Mouse (Mus musculus) urinary bladder, adult 18-20 months (tissue): ENCODE measurements around the gene Naa16.

Source experiments
- DNase-seq, 2 experiments: peaks; one replicate each; pipeline ENCODE4 v3.0.0; 2022; ENCODE audit warnings: low spot score in 2 of 2, mixed read lengths in 2 of 2

Naa16 gene

DNA sequence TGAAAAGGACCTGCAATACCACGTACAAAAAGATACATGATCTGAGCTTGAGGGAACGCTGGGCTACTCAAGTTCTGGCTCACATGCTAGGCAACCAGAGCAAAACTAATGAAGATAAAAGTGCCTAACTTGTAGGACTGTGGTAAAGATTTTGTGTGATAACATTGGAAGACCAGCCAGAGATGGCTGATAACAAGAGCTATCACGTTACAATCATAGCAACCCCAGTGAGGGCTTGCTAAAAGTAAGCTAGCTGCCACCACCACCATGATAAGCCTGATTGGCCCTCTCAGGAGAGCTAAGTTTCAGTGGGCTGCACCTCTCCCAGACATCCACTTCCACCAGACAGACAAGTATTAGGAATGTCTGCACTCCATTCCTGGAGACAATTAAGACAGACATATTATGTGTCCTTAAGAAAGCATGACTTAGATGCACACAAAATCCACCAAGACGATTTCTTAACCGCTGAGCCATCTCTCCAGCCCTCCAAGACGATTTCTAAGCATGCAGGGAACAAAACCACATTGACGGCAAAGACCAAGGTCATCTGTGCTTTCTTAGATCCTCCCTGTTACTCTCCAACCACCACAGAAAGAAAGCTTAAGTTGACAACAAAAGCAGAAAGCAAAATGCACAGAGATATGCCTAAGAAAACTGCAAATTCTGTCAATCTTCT is 92.1 kb downstream of the Naa16 start:
- no peak for DNase-seq

DNA sequence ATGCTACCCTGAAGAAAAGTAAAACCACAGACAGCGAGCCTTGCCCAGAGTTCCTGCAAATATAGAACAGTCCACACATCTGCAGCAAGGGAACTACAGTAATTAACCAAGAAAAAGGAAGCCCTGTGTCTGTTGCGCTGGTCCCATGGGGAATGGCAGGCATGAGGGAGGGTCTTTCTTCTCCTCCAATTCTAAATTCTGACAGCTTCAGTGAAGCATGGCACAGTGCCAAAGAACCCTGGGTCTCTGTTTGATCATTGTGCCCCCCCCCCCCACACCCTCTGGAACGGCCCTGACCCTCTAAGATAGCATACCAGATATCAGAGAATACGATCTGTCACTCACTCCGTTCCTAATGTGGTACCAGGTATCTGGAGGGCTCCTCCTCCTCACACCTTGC is 93.7 kb downstream of the Naa16 start:
- DNase-seq: no peak

DNA sequence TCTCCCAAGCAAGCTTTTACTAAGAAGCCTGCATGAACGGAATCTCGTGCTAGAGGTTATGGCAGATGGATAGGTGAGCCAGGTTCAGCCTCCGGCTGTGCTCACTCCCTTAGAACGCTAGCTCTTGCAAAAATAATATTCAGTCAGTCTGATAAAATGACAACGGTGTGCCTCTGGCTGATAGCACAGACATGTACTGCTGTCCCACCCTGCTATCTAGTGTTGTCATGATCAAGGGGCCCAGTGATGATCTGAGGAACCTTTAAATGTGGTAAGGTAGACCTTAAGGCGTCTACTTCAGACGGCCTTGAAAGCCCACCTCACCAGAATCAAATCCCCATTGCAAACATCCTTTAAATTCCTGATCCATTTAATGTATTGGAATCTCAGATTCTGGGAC is 94.4 kb downstream of the Naa16 start:
- DNase-seq: no peak

DNA sequence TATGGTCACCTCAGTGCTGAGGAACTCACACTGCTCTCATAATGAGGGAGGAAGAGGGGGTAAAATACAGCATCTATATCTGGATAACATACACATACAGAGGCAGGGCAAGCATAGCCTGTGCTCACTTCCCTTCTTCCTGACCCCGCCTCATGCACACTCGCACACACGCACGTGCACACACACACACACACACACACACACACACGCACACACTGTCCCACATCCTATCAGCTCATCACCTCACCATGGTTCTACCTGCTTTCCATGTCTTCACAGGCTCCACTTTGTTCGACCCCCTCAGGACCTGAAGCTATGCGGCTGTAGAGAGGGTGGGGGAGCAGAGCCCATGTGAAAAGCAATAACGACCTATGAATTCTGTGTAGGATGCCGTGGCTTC is 95.0 kb downstream of the Naa16 start:
- DNase-seq: no peak

DNA sequence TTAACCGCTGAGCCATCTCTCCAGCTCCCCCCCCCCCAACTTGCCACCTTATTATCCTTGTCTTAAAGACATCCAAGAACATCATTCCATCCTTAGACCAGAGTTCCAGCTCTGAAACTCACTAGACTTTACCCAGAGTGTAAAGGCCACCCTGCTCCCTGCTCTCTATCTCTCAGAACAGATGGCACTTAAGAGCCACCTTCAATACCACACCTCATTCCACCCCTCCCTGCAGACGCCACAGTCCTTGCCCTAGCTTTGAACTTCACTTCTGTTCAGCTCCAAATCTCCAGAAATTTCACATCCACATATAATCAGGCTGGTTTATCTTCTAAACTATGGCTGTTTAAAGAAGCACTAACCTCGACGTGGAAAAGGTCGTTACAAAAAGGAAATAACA is 95.6 kb downstream of the Naa16 start:
- DNase-seq: no peak

GRCm38 (mm10) chr14:79294051-79294814 is 96.3 kb downstream of the Naa16 start:
- no peak for DNase-seq

DNA sequence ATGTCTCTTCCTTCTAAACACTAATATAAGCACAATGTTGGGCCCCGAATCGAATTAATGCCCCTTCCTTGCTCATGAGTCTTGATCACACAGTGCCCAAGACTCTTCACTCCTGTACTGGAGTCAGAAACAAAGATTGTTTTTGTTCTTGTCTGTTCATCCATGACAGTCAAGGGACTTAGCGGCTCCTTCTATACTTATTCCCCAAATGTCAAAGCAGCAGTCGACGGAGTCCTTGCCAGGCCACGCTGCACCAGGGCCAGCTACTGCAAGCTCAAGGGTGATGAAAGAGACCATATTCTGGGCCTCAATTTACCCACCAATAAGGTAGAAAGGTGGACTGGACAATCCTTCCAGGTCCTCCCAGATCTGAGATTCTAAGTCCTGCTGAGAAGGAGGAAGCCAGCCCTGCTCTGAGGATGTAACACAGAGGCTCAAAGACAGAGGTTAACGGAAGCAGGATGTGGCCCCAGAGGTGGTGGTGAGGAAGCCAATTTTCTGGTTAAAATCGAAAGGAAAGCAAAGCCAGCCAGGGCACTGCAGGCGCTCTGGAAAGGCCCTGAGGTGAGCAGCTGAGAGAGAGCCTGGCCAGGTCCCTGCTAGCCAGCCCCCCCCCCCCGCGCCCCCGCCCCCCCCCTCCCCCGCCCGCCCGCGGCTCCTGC is 97.3 kb downstream of the Naa16 start:
- no peak for DNase-seq

DNA sequence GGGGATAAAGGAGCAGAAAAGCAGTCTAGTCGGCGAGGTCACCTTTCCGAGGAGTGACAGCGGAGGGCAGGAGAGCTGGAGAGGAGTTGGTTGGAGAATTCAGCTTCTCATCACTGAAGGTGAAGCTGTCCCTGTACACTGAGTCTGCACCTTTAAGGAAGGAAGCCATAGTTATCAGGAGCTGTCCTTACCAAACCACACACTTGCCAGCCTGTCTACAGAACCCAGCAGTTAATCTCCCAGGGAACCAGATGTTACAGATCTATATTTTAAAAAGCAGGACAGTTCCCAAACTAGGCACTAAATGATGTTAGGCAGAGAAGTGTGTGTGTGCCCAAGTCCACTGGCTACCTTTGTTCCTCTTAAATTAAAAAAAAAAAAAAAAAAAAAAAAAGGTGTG is 98.9 kb downstream of the Naa16 start:
- no peak for DNase-seq

- no peak for DNase-seq
These were observed 99.7 kb downstream of the Naa16 start for GRCm38 (mm10) chr14:79290683-79291425.

- DNase-seq: no peak
These were observed 100.7 kb downstream of the Naa16 start for GRCm38 (mm10) chr14:79289909-79290308.

GRCm38 (mm10) chr14:79288280-79288679 is 102.3 kb downstream of the Naa16 start:
- DNase-seq: no peak

DNA sequence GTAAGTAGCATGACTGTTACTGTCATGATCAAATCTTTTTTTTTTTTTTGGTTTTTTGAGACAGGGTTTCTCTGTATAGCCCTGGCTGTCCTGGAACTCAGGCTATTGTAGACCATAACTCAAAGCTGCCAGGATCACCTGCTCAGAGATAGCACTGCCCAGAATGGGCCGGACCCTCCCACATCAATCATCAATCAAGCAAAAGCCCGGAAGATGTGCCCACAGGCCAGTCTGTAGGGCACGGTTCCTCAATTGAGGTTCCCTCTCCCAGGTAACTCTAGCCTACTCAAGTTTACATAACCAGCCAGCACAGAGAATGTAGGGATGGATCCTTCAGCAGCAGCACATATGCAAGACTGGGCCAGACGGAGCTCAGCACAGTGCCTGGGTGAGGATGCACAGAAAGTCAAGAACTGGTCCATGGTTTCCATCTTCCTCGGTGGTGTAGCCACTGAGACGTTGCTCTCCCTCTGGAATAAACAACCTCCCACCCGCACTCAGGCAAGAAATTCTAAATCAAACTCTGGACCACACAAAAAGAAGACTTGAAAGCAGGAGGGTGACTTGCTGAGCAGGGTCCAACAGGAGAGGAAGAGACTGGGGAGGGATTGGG is 103.2 kb downstream of the Naa16 start:
- DNase-seq: no peak

DNA sequence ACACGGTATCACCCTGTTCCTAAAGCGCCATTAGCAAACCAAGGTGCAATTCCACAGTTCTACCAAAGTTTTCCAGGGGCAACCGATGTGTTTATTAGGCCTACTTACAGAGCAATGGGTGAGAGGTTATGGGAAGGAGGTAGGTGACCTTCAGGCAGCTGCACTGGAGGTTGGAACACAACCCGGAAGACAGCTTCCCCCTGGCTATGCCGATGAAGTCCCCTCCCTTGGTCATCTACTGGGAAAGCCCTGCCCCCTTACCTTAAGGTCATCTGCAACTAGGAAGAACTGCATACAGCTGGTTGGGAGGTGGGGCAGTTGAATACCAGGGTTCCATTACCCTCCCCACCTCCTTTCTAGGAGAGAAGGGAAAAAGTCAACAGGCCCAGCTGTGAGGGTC is 105.0 kb downstream of the Naa16 start:
- no peak for DNase-seq

DNA sequence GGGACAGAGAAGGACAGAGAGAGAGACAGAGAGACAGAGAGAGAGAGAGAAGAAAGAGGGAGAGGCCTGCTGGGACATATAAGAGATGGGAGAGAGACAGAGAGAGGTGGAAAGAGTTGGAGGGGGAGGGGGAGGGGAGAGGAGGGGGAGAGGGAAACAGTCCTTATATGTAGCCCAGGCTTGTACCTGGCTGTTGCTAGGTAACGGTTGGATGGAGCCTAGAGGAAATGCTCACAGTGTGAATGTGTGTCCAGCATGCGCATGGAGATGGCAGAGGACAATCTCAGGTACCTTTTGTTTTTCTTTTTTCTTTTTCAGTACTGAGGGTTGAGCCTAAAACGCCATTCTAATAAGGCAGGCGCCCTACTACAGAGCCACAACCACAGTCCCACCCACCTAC is 106.0 kb downstream of the Naa16 start:
- no peak for DNase-seq

DNA sequence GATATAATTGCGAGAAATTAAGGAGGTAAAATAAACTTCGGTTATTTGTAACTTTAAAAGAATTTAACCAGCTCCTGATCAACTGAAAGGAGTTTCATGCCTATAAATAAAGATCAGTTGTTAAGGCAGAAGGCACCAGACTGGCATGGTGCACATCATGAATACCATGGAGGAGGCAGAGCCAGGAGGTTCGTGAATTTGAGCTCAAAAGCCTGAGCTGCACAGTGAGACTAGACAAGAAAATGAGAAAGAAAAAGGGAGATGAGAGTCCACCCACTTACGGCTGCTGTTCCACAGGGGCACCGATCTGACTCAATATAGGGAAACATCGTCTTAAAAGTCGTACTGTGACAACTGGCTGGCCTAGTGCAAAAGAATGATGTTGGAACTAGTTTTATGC is 106.6 kb downstream of the Naa16 start:
- no peak for DNase-seq

GRCm38 (mm10) chr14:79281894-79282553 is 108.6 kb downstream of the Naa16 start:
- DNase-seq: no peak

DNA sequence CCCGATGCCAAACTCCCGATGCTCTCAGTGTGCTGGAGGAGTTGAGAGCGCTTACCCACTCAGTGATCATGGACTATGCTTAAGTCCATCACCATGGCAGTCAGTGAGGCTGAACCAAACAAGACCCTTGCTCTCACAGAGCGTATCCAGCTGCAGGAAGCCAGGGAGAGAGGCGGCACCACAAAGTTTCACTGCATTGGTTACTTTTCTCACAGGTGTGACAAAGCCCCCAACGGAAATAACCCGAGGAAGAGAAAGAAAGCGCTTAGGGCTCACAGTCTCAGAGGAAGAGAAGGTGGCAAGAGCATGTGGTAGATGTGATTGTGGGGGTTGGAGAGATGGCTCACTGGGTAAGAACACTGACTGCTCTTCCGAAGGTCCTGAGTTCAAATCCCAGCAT is 110.1 kb downstream of the Naa16 start:
- no peak for DNase-seq

GRCm38 (mm10) chr14:79279494-79279893 is 111.1 kb downstream of the Naa16 start:
- no peak for DNase-seq

DNA sequence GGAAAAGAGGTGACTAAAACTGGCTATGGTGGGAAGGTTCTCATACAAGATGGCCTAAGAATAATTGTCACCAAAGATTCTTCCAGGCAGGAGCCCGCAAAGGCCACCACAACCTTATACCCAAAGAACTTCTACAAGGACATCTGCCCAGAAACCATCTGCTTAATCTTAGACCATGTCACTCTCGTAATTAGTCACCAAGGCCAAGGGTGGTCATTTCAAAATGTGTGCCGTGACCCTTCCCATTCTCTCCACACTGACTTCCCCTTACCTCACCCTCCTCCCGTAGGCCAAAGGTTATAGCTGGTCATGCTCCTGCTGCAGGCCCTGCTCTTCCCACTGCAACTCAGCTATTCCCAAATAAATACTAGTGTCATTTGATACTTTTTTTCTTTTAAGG is 111.7 kb downstream of the Naa16 start:
- DNase-seq: no peak

GRCm38 (mm10) chr14:79277922-79278321 is 112.7 kb downstream of the Naa16 start:
- DNase-seq: no peak

- DNase-seq: no peak
These were observed 114.6 kb downstream of the Naa16 start for GRCm38 (mm10) chr14:79275870-79276395.
